Mouse (Mus musculus) 3T3-L1 (cell line): Measurements from ENCODE around the gene Nkpd1.
A peak's percentile ranks its signal among the peaks of the same experiment; 100 is the strongest.
"Not testable (repeated sequence)": the region's sequence is repeated elsewhere in the genome, so short reads cannot be mapped to it uniquely, and the experiment has no call there.

ENCODE experiments used
- DNase-seq: peaks from one replicate; pipeline ENCODE4 v3.0.0-alpha.2; 2015; ENCODE audit warnings: low read depth, low spot score

Gene Nkpd1

DNA sequence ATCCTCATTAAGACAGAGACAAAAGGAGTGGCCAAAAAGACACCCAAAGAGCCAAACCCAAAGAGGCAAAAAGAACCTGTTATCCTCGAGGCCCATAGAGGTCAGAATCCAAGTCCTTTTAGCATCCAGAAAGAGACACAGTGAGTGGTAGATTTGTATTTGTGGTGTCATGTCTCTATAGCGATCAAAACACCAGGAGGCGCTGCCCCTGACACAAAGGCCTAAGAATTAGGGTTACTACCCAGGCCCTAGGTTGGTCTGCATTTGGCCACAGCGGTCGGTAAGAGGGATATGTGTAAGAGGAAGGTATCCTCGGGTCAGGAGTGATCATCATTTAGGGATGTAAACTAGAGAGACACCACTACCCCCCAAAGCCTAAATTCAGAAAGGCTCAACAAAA, 11.3 kb upstream of the Nkpd1 start:
- DNase-seq, result peak; percentile 33

DNA sequence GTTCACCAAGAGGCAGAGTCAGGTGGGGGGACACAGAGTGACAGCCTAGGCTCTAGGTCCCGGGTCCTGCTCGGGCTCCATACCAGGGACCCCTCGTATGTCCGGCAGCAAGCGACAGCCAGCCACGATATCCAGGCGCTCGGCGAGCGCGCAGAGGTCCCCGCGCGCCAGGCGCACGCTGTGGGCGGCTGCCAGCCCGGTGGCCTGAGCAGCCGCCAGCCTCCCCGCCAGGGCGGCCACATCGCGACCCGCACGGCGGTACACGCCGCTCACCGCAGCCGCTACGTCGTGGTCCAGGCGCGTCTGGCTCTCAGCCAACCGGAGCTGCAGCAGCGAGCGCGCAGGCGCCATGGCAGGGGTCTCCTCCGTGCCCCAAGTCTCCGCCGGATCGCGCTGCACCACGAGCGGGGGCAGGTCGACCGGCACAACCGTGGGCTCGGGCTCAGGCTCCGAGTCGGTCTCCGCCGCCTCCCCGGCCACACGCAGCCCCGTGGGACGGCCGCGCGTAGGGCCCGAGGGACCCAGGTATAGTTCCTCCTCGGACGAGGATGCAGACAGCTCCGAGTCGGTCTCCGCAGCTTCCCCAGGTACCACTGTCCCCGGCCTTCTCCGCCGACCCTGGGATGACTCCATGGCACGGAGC, 10.5 kb upstream of the Nkpd1 start:
- no peak for DNase-seq

DNA sequence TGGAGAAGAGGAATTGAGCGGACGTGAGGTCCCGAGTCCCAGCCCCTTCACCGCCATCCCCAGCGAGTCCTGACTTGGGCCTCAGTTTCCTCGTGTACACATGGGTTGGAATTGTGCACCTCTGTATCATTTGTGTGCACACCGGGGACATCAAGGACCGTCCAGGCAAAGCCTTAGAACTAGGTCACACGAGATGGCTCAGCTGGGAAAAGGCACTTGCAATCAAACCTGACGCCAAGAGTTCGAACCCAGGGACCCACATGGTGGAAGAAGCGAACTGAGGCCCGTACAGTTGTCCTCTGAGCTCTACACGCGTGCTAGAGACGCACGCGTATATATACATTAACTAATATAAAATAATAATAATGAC, 10.0 kb upstream of the Nkpd1 start:
- no peak for DNase-seq

DNA sequence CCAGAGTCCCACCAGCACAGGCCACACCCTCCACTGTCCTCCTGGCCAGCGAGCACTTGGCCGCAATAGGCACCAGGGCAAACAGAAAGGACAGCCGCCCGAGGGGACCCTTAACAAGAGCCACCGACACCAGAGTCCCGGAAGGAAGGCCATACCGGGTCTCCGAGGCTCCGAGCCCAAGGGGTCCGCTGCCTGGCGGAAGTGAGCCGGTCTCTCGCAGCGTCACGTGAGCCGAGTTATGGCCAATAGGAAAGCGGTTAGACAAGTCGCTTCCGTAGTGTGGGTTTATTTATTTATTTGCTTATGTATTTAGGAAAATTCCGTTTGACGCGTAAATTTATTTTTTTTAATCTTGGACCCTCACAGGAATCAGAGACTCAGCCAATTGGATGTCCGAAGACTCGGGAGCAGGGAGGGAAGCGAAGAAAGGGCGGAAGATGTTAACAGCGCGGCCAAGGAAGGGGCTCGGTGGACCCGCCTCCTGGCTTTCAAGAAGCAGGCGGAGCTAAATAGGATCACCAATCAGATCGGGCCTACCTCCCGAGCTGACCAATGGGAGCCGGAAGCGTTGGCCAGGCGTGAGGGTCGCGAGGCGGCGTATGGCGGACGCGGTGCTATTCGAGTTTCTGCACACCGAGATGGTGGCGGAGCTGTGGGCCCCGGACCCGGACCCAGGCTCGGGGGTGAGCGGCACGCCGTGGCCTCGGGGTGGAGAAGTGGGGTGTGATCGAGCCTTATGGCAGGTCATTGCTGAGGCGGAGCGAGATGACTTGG, 9.3 kb upstream of the Nkpd1 start, which contains the start of the genes Bloc1s3 and Trappc6a:
Bloc1s3 (minus strand) TSS at position 218 of the 774 bp plus-strand sequence.
Trappc6a (plus strand) TSS at position 246 of the 774 bp plus-strand sequence.
- peak; percentile 90 for DNase-seq

DNA sequence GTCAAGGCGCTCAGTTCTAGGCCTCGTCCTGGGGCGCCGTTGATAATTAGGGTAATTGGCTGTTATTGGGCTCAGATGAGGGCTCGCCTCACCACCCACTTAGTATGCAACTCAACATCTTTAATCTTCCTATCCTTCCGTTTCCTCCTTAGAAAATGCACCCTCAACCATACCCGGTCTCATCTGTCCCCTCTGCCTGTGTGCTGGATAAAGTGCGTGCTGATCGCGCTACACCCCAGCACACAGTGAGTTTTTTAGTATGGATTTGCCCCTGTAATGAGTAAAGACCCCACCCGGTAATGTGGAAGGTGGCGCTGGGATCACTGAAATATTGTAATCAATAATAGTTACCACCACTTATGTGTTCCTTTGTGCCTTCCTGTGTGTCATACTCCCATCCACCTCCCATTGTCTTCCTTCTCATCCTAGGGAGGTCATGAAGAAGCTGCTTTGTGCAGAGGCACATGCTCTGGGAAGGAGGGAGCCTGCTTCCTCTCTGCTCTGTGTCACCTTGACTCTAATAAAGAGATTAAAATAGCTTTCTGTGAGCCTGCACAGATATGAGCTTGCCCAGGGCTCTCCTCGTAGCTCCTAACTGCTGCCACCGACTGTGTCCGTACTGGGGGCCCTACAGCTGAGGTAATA, 8.6 kb upstream of the Nkpd1 start:
- no peak for DNase-seq

DNA sequence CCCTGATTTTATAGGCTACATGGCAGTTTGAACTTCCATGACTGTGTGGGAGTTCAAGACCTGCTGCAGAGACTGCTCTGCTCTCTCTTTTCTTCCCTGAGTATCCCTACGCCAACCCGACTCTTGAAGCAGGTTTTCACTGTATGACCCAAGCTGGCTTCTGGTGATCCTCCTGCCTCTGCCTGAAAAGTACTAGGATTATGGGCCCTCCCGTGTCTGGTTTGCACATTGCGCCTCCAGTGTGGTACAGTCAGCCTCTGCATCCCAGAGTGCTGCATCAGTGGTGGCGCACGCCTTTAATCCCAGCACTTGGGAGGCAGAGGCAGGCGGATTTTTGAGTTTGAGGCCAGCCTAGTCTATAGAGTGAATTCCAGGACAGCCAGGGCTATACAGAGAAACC, 7.9 kb upstream of the Nkpd1 start:
- no peak for DNase-seq

DNA sequence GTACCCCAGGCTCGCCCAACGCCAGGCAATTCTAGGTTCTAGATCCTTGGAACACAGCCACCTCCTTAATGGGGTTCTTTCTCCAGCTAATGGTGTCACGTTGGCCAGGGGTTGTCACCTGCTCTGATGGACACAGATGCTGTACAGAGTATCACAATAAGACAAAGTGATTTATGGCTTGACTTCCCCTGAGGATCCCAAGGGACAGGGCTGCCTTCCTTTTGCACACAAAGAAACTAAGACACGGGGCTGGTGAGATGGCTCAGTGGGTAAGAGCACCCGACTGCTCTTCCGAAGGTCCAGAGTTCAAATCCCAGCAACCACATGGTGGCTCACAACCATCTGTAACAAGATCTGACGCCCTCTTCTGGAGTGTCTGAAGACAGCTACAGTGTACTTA, 5.7 kb upstream of the Nkpd1 start:
- DNase-seq, result not testable (repeated sequence)

DNA sequence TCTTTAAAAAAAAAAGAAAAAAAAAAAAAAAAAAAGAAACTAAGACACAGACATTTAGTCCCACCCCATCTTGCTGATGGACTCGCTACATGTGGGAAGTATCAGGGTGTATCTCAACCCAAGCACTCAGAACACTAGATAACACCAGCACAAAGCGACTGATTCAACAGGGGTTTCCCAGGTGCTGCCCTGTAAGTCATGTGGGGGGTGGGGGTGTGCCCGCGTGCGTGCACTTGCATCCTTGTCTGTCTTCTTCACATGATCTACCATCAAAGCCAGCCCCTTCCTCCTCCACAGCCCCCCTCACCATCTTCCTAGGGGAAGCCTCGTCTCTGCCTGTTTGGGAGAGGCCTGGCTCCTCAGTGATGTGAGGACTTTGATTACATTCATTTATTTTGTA, 5.3 kb upstream of the Nkpd1 start:
- DNase-seq, result no peak

DNA sequence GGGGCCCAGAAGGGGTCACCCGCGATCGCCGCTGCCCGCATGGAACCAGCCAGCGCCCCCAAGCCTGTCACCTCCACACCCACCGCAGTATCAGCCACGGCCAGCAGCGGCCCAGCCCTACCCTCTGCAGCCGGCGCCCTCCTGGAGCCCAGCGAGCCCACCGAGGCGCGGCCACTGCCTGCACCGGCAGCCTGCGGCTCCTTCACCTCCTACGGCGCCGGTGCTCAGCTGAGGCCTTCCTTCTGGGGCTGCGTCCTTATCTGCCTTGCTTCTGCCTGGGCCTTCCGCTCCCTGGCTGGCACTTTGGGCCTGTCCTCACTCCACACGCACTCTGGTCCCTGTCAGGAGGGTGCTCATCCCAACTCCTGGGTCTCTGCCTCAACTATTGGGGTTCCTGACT, 2.4 kb downstream of the Nkpd1 start:
- no peak for DNase-seq

DNA sequence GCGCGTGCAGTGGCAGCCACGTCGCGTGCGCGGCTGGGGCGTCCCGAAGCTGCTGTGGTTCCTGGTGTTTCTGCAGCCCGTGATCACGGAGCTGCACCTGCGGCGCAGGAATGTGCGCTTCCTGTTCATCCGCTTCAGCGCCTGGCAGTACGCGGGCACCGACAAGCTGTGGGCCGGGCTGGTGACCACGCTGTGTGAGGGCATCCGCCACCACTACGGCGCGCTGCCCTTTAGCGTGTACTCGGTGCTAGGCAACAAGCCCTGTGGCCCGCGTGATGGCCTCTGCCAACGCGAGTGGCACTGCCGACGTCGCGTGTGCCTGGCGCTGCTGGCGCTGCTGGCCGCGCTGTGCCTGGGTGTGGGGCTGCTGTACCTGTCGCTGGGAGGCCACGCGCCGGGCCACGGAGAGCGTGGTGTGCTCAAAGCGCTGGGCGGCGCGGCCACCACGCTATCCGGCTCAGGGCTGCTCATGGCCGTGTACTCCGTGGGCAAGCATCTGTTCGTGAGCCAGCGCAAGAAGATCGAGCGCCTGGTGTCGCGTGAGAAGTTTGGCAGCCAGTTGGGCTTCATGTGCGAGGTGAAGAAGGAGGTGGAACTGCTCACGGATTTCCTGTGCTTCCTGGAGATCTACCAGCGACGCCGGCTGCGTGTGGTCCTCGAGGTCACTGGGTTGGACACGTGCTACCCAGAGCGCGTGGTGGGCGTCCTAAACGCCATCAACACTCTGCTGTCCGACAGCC, 5.5 kb downstream of the Nkpd1 start:
- no peak for DNase-seq

DNA sequence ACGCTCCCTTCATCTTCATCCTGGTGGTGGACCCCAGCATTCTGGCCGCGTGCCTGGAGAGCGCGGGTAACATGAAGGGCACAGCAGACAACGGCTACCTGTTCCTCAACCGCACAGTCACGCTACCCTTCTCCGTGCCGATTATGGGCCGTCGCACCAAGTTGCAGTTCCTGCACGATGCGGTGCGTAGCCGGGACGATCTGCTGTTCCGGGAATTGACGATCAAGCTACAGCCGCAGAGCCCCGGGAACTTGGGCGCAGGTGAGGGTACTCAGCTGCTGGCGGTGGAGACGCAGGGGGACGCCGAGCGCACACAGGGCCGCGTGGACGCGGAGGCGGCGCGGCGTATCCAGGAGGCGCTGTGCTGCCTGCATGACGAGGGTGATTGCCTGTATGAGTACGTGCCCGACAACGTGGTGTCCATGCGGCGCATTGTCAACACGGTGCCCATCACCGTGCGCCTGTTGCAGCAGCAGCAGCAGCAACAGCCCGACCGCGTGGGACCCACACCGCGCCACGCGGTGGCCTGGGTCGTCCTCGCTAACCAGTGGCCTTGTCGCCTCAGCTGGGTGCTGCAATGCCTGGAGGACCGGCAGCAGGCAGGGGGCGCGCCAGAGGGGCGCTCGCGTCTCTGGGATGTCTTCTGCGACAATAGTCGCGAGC, 6.2 kb downstream of the Nkpd1 start:
- no peak for DNase-seq

DNA sequence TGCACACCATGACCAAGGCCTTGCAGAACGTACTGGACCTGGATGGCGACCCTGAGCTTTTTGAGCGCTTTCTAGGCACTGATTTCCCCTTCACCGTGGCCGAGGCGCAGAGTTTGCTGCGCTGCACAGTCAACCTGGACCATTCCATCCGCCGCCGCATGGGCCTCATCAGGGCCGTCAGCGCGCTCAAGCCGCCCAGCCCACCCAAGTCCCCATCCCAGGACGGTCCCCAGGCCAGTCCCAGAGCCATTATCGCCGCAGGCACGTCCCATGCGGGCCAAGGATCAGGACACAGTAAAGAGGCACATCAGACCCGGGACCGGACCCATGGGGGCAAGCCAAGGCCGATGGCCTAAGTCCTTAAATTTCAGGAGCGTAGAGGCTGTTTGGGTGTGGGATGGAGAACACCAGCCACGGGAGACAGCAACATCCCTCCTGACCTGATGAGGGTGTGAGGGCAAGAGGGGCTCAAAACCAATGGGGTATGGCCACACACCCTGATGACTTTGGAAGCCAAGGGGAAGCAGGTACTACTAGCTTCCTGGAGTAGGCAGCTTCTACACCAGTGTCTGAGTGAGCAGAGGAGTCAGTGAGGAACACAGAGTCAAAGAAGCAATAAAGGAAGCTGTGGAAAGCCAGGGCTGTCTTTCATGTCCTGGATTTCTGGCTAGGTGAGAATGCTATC, 6.9 kb downstream of the Nkpd1 start:
- DNase-seq, result no peak

DNA sequence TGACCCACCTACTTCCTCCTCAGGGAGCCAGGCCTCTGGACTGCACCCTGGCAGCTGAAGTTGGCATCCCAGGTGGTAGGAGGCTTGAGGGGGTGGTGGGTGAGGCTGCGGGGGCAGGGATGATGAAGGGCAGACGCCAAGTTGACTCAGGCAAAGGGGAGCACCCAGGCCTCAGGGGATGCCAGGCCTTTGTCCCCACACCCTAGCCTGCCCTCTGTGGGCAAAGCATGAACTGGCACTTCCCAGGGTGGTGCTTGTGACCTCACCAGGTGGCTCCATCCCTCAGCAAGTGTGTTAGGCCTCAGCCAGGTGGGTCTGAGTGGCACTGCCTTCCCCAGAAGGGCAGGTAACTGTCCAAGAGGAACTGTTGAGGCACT, 7.5 kb downstream of the Nkpd1 start:
- no peak for DNase-seq

DNA sequence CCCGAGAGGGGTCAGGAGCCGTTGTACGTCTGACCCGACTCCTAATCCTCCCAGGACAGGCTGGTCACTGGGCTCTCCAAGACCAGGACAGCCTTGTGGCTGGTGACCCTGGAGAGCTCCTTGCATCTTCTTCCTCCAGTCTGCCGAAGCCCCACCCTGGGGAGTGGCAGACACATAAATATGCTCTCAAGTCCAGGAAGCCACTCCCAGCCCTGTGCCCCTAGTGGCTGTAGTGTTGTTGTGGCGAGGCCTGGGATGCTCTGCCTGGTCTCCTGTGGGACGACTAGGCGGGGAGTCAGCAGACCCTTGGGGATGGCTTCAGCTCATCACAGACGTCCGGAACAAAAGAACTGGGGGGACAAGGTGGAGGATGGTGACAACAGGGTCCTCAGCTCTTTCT, 13.4 kb downstream of the Nkpd1 start:
- no peak for DNase-seq

DNA sequence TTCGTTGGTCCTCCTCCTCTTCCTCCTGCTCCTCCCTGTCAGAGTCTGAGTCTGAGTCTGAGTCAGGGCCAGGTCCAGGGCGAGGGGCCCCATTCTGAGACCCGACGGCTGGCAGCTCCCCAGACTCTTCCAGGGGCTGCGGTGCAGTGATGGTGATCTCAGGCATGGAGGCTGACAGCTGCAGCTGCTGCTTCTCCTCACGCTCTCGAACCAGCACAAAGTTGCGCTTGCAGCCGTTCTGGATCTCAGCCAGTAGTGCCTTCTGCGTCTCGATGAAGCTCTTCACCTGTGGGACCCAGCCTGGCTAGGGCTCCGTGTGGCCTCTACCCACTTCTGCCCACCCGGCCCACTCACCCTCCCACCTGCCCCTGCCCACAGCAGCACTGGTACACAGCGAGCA, 14.6 kb downstream of the Nkpd1 start:
- no peak for DNase-seq

DNA sequence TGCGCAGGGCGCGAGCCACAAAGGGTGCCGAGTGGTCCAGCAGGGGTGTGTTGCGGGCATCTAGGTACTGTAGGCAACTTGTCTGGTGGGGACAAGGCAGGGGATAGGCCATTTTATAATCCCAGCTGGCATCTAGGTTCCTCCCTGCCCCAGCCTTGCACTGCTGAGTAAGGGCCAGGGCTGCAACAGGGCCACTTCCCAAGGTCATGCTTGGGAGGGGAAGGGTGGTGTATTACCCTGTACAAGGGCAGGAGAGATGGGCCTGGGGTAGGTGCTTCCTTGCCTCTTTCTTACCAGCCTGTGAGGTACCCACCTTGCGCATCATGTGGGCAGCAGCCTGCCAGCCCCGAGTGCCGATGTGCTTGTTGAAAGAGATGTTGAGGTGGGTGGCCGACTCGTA, 17.0 kb downstream of the Nkpd1 start:
- no peak for DNase-seq

DNA sequence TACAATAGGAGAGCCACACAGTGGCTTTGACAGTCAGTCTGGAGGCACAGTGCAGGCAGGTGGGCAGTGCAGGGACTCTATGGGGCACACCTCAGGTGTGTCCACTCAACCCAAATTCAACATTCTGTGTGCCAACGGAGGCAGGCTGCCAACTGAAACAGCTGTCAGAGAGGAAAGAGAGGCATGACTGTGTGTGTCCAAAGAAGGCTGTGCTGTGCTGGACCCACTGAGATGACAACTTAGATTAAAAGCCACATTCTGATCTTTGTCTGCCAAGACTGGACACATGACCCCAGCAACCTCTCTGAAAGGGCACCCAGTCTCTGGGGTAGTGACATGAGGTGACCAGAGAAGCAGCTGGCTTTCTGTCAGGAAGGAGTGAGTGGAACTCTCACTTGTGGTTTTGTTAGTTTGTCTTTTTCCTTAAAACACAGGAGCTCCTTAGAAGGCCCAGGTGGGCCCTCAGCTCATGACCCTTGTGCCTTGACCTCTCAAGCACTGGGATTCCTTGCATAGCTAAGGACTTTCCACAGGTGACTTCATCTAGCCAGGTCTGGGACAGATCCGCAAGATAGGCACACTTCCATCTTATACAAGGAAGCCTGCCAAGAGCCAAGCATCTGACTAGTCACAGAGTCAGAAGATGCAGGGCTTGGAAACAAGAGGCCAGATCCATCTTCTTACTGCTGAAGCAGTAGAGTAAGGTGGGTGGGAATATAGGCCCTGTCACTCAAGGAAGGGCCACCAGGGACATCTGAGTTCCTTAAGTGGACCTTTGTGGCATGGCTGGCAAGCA, 23.3 kb downstream of the Nkpd1 start:
- DNase-seq, result no peak

DNA sequence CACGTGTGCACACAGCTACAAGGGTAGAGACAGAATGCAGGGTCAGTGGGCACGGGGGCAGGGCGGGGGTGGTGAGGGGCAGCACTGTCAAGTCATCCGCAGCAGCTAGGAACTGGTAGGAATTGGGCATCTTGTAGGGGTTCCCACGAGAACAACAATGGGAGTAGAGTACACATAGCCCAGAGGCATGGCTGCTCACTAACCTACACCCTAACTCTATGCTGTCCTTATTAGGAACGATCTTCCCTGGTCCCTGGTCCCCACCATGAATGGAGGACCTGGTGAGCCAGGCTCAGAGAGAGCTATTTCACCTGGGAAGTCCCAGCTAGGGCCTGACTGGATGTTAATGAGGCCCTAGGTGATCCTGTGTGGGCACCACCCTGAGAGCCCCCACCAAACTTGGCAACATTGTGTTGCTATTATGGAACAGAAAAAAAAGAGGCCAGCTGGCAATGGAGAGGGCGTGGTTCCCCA, 24.1 kb downstream of the Nkpd1 start:
- DNase-seq, result no peak

DNA sequence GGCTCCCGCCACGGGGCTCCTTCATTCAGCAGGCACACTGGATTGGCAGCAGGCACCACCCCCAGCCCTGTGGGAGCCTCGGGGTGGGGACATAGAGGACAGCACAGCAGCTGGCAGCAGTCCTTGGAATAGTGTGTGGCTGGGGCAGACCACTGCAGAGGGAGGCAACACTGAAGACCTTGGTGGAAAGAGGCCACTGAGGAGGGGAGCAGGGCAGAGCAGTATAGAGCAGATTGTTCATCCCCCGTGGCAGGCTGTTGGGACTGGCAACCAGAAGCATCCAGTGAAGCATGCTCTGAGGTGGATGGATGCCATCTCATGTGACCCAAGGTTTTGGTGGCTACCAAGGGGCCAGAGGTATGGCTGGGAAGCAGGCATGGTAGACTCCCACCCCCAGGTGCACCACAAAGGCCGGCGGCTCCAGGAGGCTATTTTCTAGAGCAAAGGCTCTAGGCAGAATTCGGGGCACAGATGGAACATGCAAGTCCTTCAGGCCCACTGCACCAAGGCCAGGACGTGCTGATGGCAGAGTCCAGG, 24.6 kb downstream of the Nkpd1 start:
- DNase-seq, result no peak

DNA sequence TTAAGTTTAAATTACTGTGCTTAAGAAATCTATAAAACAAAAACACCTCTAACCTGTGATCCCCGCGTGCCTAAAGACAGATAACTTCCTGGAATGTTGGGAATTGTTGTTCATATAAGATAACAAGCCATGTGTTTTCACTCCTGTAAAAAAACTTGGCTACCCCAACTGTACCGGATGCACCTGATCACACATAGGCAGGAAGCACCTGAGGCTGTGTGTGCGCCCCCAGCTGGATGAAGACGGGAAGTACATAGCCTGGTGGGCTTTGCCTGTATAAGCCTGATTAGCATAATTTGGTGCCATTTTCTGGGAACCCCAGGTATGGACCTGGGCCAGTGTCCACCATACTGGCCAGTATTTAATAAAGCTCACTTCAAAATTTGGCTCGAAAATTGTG, 25.9 kb downstream of the Nkpd1 start:
- DNase-seq, result no peak
